Mouse (Mus musculus): ENCODE data around the gene Bag6.

DNA sequence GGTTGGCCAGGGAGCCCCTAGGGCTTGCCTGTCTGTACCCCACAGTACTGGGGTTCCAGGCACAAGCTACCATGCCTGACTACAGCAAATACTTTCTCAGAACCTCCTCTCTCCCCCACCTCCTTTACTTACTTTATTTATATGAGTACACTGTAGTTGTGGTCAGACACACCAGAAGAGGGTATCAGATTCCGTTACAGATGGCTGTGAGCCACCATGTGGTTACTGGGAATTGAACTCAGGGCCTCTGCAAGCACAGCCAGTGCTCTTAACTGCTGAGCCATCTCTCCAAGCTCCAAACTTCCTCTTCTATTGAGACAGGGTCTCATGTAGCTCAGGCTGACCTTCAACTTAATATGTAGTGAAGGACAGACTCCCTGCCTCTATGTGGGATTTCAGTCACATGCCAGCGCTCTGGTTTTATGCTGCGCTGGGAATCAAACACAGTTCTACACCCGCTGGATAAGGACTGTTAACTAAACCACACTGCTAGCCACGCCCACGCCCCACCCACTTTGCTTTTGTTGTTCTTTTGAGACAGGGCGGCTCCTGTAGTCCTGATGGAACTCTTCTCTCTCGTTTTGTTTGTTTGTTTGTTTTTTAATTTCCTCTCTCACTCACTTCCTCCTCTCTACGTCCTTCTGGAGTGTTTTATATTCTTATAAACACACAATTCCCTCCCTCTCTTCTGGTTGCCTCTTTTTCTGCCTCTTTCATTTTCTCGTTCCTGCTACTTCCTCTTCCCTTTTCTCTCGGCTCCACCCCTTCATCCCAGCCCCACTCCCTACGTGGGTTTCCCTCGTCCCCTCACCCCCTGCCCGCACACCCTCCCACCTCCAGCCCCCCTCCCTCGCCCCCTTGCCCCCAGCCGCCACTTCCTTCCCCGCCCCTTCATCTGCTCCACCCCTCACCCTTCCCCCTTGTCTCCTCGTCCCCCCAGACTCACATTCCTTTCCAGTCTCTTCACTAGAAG, 50.9 kb downstream of the Bag6 start:
- TF ChIP-seq POLR2A (IDR thresholded peaks at IDR 0.05; ENCODE audit: low read depth, low read length) (no peak), CTCF (conservative IDR thresholded peaks at IDR 0.05; ENCODE audit: insufficient read depth, insufficient read length, low read depth, low read length) (no peak)

All from kidney, adult 2 months (tissue).